Mouse (Mus musculus): Measurements from ENCODE around the gene Dip2c. TPM values are rescaled to one million over a fixed set of nuclear protein-coding genes. Genes with fewer than 3 reads are reported as not detected.
A peak's percentile ranks its signal among the peaks of the same experiment; 100 is the strongest.

The Dip2c gene
- total RNA-seq, 1 experiment from 2014 or later = 29.0 TPM

DNA sequence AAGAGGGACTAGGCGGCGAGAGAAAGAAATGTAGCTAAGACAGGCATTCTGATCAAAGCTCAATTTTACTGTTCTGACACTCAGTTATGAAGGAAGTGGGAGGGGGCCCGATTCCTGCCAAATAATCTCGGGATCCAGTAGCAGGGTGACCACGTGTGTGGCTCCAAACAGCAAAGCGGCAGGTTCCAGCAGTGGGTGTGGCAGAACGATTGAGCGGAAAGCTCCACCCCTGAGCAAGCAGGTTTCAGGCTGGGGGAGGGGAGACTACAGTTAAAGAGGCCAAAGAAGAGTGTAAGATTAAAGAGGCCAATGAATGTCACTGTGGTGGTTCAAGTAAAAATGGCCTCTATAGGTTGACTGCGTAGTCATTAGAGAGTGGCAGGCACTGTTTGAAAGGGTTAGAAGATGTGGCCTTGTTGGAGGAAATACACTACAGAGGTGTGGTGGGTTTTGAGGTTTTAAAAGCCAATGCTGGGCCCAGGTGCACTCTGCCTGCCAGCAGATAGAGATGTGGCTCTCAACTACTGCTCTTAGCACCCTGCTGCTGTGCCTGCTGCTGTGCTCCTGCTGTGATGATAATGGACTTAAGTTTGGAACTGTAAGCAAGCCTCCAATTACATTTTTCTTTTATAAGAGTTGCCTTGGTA is 271.5 kb downstream of the Dip2c start:
- DNase-seq = no peak

DNA sequence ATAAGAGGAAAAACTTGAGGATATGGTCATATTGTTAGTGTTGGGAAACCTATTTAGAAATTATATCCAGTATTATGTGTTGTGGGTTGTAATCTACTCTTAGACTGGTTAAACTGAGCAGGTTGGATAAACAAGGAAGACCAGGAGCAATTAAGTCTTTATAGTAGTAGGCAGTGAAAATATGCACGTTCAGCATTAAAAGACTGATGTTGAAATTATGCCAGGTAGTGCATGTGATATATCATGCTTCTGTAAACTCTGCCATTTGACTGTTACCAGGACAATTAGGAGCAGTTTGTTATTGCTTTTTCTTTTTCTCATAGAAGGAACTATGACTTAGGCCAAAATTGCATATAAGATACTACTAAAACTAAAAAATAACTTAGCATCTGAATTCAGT is 285.8 kb downstream of the Dip2c start:
- DNase-seq = no peak

DNA sequence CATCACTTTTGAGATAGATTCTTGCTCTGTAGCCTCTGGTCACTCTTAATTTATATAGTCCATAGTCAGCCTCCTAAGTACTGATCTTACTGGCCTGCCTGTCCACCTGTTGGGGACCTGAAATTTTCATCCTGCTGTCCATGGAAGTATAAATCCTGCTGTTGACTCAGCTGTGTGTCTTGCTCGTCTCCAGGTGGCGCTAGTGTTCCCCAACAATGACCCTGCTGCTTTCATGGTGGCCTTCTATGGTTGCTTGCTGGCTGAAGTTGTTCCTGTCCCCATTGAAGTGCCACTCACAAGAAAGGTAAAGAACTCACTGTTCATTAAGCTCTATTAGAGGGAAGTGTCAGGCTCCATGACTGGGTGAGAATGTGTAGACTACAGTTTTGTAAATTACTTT is 286.6 kb downstream of the Dip2c start:
- DNase-seq = peak; percentile 44

DNA sequence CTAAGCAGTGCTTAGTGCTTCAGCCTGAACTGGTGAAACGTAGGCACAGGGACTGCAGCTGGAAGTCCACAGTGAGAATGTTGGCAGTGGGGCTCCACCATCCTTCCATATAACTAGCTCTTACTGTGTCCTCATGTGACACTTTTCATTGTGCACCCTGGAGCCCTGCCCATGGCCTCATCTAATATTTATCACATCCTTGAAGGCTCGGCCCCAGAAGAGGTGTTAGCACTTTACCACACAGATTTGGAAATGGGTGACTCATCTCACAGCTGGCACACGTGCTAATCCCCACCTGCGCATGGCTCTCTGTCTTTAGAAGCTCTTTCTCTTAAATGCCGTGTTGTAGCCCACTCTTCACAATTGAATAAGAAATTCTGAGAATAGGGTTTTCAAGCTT is 292.5 kb downstream of the Dip2c start:
- DNase-seq = no peak

DNA sequence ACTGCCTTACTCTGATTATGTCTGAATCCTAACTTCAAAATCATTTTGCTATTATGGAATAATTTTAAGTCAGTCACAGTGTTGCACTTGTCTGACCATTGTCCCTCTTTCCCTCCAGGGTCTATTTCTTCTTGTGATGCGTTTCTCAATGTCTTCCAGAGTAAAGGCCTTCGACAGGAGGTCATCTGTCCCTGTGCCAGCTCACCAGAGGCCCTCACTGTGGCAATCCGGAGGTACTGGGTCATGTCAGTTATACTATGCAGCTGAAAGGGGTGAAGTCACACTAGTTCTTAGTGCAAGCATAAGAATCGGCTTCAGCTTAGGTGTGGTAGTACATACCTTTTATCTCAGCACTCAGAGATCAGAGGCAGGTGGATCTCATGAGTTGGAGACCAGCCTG is 300.4 kb downstream of the Dip2c start:
- peak; percentile 7 for DNase-seq

DNA sequence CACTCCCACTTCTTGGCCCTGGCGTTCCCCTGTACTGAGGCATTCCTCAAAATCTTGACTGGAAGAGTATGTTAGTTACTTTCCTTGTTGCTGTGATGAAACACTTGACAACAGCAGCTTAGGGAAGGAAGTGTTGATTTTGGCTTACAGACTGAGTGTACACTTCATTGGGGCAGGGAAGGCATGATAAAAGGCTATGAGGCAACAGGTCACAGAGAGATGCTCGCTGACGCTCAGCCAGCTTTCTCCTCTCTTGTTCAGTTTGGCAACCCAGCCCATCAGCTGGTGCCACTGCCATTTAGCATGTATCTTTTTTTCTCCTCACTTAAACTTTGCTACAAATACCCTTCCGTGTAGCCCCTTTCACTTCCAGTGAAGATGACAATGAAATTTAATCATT is 302.1 kb downstream of the Dip2c start:
- DNase-seq = peak; percentile 5

DNA sequence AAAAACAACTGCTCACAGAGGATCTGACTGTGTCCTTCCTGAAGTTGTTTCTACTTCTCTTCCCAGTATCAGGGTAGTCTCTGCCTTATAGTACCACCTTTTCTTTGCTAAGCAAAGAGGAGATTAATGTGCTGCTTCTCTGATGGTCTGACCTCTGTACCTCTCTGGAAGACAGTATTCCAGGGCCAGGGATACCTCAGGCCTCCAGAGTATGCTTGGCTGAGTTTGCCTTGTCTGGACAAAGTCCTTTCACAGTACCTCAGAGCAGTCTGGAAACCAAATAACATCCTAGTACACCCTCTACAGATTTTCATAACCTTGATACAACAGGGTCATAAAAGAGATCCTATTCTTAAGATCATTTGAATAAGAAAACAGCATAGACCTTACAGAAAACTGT is 305.5 kb downstream of the Dip2c start:
- DNase-seq = no peak

DNA sequence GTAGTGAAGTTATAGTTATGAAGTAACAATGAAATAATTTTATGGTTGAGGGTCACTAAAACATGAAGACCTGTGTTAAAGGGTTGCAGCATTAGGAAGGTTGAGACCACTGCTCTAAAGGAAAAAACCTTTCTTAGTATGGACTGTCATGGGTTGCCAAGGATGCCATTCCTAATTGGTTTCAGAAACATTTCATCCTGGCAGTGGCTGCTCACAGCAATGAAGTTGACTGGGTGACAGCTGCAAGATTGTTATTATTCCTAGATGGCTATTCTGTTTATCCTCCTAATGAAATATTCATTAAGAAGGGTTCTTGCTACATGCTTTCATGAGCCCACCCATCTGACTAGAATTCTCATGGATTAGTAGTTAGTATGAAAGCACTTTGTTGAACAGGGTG is 307.3 kb downstream of the Dip2c start:
- no peak for DNase-seq

DNA sequence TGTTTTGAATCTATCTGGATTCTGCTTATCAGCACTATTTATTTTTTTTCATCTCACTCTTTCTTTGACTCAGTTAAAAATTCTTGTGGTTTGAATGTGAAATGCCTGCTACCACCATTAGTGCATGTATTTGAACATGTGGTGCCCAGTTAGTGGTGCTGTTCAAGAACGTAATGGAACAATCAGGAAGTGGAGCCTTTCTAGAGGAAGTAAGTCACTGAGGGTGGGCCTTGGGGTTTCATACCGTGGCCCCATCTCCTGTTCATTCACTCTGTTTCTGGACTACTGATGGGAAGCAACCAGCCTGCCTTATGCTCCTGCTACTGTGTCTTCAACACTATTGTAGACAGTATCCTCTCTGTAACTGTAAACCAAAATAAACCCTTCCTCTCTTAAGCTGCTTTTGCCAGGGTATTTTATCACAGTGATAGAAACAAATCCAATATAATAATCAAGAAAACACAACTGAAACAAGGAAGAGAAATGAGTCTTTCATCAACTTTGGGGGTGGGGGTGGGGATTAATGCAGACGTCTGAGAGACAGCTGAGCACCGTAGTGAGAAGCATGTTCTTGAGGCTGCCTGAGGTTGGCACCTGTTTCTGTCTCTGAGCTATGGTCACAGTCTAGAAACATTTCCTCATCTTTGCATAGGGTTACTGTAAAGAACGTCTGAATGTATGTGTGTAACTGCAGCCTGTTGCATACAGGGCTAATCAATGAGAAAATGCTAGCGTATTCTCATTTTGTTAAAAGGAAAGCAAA is 323.2 kb downstream of the Dip2c start:
- no peak for DNase-seq

DNA sequence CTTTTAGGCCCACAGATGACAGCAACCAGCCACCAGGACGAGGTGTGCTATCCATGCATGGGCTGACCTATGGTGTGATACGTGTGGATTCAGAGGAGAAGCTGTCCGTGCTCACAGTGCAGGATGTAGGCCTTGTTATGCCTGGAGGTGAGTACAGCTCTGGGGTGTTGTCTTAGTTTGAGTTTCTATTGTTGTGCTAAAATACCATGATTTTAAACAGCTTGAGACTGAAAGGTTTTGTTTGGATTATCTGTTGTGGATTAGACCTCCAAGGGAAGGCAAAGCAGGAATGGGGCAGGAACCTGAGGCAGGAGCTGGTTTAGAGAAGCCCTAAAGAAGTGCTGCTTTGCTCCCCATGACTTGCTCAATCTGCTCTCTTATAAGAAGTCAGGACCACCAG is 325.0 kb downstream of the Dip2c start:
- no peak for DNase-seq

DNA sequence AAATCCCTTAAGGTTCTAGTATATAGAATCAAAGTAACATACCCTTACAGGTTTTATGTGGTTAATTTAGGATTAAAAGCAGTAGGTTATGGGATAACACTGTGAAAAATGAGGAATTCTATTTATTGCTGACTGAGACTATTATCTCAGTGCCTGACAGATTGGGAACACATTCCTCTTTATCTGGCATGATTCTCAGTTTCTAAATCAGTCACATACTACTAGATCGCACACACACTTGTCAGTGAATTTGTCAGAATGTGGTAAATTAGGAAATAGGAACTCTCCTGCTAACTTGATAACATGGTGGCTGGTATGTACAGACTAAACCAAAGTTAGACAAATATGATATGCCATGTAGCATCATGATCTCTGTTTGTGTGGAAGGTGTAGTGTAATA is 334.9 kb downstream of the Dip2c start:
- DNase-seq = no peak

DNA sequence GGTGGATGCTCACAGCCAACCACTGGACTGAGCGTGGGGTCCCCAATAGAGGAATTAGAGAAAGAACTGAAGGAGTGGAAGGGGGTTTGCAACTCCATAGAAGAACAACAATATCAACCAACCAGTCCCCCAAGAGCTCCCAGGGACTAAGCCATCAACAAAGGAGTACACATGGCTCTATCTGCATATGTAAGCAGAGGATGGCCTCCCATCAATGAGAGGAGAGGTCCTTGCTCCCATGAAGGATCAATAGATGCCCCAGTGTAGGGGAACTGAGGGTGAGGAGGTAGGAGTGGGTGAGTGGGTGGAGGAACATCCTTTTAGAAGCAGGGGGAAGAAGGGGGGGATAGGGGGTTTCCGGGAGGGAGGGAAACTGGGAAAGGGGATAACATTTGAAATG is 356.4 kb downstream of the Dip2c start:
- DNase-seq = no peak

DNA sequence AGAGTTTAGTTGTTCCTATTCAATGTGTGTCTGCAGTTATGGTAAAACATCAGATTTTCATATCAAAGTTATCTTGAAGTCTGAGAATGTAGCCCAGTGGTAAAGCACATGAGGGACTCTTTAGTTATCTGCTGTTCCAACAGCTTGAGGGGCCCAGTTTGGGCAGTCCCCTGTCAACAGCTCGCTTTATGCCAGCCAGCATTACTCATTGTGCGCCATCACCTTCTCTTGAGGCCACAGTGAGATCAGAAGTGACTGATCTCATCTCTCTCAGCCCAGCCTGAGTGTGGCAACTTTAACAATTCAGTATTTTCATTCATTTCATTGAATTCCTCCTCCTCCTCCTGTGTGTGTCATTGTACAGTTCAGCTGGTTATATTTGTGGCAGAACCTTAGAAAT is 359.6 kb downstream of the Dip2c start:
- peak; percentile 7 for DNase-seq

DNA sequence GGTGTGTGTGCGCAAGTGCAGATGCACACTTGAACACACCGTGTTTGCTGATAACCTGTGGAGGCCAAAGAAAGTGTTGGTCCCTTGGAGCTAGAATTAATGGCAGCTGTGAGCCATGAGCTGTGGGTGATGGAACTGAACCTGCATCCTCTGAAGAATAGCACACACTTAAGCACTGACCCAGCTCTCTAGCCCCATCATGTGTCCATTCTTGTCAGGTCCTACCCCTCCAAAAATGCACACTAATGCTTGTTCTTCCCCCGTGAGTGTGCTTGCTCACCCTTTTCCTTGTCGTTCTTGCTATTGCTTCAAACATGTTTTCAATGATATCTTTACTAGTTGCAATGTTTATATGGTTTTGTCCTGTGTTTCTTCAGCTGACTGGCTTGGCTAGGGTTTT is 360.2 kb downstream of the Dip2c start:
- DNase-seq = peak; percentile 5

DNA sequence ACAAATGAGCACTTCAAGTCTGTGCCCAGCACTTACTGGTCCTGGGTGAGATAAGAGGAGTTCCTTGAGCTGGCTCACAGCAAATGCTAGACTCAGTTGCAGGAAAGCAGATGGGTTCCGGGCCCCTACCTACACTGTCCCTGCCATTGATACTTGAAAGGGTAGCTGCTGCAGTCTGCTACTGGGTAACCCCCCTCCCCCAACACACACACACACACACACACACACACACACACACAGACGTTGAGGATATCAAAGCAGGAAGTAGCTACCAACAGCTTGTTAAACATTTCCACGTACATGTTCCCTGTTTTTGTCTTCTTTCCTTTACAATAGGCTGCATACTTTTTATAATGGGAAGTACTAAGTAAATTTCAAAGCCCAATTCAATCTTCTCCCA is 361.6 kb downstream of the Dip2c start:
- DNase-seq = no peak

DNA sequence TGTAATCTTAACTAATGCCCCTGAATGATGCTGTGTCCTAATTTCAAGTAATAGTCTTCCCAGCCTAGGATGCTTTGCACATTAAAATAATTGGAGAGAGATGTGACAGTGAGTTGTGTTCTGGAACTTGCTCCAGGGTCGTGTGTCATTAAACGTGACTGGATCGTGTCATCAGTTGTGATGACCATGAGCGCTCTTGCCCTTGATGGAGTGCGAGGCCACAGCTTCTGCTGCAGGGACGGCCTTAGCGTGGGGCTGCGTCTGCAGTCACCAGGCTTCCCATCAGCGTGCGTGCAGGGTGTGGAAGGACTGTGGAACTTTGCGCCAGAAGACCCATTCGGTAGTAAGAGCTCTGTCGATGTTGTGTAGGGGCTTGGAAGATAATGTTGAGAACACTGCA is 372.4 kb downstream of the Dip2c start:
- peak; percentile 46 for DNase-seq

DNA sequence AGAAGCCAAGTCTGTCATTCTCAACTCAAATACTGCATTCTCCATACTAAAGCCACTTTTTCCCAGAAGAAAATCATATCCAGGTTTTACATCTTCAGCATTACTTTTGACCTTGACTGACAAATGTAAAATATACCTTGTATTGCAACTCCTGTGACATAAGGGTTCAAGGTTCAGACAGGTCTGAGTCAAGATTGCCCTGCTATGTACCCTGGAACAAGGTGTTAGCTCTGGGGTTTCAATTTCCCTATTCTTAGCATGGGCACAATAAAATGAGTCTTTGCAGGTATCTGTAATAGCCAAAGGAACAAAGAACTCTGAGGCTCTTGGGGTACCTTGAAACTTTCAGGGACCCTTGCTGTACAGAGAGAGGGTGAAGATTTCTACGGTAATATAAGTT is 373.6 kb downstream of the Dip2c start:
- no peak for DNase-seq

DNA sequence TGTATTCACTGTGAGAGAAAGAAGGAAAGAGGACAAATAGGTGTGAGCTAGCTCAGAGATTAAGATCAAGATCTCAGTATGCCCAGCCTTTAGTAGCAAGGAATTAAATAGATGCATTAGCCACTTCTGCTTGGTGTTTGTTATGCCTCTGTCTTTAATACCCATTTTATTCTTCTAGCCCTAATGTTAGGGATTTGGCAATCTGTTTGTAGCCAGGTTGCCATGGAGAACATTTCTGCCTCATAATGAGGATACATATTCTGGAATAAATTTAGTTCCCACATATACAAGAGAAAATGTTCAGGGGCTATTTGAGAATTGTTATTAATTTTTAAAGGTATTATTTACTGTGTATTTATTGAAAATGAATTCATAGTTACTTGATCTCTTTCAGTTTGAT is 374.3 kb downstream of the Dip2c start:
- DNase-seq = no peak

DNA sequence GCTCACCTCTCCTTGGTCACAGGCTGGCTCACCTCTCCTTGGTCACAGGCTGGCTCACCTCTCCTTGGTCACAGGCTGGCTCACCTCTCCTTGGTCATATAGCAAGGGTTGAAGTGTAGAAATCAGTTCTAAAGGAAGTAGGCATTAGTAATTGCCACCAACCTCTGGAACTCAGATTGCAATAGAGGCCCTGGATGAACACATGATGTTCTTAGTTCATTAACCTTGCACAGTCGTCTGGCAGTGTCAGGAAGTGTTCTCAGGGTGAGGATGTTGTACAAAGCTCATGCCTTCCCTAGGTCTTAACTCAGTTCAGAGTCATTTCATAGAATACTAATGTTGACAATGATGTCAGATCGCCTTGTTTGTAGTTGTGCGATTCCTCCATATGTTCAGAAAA is 376.7 kb downstream of the Dip2c start:
- no peak for DNase-seq

DNA sequence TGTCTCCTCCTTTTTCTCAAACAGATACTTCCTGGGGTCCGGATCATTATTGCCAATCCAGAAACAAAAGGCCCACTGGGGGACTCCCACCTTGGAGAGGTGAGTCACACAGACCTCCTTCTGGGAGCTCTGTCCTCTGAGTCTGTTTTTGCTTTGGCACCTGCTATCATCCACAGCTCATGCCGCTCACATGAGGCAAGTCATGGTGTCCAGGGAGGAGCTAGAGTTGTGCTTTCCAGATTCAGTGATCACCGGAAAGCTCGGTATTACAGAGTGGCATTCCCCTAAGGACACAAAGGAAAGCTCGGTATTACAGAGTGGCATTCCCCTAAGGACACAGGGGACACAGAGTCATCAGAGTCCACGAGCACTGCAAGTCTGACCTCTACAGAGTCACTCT is 380.3 kb downstream of the Dip2c start:
- DNase-seq = no peak

DNA sequence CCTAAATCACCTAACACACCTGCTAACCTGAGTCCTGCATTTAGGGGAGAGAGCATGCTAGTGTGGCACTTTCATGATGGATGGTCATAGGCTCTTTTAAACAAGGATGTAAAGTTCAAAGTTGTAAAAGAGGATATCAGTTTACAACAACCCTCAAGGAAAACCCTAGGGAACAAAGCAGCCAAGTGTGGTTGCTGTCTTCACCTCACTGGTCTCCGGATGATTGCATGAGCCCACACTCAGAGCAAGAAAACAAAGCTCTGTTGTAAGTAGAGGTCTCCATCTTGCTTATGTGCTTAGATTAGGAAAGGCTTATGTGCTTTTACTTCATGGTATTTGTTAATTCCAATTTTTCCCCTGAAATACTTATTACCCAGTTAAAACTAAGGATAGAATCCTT is 384.4 kb downstream of the Dip2c start:
- DNase-seq = no peak

DNA sequence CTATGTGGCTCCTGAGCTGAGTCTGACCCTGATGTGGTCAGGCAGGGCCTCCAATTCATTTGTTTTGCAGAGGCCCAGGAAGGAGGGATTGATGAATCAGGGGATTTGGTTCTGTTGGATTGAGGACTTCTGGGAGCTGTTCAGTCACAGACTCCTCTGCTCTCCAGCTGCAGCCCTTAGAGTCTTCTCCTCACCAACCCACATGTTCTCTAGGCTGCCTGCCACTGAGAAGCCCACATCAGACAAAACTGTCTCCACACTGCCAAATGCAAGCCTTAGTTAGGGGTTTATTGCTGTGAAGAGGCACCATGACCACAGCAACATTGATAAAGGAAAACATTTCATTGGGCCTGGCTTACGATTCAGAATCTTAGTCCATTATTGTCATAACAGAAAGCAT is 387.3 kb downstream of the Dip2c start:
- DNase-seq = no peak

DNA sequence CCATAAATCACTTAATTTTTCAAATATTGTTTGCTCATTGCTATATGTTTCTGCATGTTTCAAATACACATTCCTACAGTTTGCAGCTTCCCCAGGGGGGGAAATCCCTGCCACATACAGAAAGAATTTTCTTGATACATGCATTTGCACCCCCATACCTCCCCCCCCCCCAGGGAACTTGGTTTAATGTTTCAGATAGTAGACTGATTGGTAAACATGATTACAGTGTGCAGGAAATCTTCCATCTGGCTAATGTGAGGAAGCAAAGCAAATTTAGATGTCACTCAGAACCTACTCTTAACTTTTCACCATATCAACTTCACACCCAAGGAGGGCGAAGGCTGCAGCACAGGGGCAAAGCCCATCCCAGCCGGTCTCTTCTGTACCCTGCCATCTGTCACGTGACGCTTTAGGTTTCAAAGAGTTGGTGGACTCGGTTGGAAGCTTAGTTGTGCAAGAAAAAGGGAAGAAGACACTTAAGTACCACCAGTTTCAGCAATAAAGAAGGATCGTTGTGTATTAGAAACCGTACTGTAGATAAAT is 391.7 kb downstream of the Dip2c start:
- DNase-seq = no peak

DNA sequence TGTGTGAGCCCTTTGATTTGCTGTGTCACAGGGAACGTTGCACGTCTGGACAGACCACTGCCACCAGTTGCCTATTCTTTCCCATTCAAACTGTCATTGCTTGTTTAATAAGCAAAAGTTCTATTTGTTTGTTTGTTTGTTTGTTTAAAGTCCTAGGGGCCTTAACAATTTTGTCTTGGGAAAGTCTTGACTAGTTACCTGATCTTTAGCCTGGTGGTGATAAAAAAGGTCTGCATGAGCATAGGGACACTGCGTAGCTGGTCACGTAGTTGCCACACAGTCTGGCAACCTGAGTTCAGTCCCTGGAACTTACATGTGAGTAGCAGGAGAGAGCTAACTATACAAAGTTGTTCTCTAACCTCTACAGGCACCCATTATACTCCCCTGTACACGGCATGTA is 392.9 kb downstream of the Dip2c start:
- DNase-seq = no peak

Measured in adrenal gland, postnatal 25 days (tissue).